Mouse (Mus musculus) gastrocnemius, adult 2 months (tissue): ENCODE measurements around the gene Rimbp2. TPM values are rescaled to one million over a fixed set of nuclear protein-coding genes. Genes with fewer than 3 reads are reported as not detected.
"Not testable (repeated sequence)": the region's sequence is repeated elsewhere in the genome, so short reads cannot be mapped to it uniquely, and the experiment has no call there.

ENCODE experiments used
- DNase-seq: peaks from one replicate; pipeline ENCODE4 v3.0.0; 2022
- H3K27ac ChIP-seq: fragments of 200-600 bp; 2 replicates; pipeline ENCODE4 v1.8.1; 2022; ENCODE audit warnings: mild to moderate bottlenecking
- H3K4me3 ChIP-seq: fragments of 200-600 bp; 2 replicates; pipeline ENCODE4 v1.8.1; 2022; ENCODE audit warnings: mild to moderate bottlenecking, moderate library complexity
- CTCF ChIP-seq: fragments of 200-600 bp; IDR thresholded peaks from 2 replicates; pipeline ENCODE4 v1.8.1; 2022; ENCODE audit warnings: antibody characterized with exemption, mild to moderate bottlenecking, moderate library complexity
- intact Hi-C: fragments of 180-260 bp; cut with DNase I; formaldehyde crosslinking; loops from one replicate; pipeline ENCODE4 v1.15.1; 2025
- total RNA-seq, 2 experiments: library from RNA; stranded (reverse); gene quantifications; 2 replicates each; pipeline ENCODE4 v1.2.3; 2021

The Rimbp2 gene
- total RNA-seq, 2 experiments from 2014 or later, result 0.05 TPM; not detected in 1

- no peak for TF ChIP-seq CTCF
- DNase-seq, result no peak
- no peak overlapping the region for H3K27ac ChIP-seq
- no peak overlapping the region for H3K4me3 ChIP-seq
- intact Hi-C loops, result loop anchor here (10.0 kb wide), 1 partner anchor 446 kb away; no protein-coding TSS in a partner anchor
Measured at GRCm38 (mm10) chr5:128970878-128971277, 17.6 kb upstream of the Rimbp2 start.

GRCm38 (mm10) chr5:128964353-128964752 lies 11.1 kb upstream of the Rimbp2 start:
- intact Hi-C loops, result no loop called here
- TF ChIP-seq CTCF, result no peak
- no peak for DNase-seq

GRCm38 (mm10) chr5:128958916-128959315 lies 5.6 kb upstream of the Rimbp2 start:
- no peak for TF ChIP-seq CTCF
- no peak for DNase-seq

More at GRCm38 (mm10) chr5:128964353-128964752, 11.1 kb upstream of the Rimbp2 start:
- H3K4me3 ChIP-seq, result no peak overlapping the region
- no peak overlapping the region for H3K27ac ChIP-seq

GRCm38 (mm10) chr5:128954371-128954770 lies 1.1 kb upstream of the Rimbp2 start:
- H3K27ac ChIP-seq, DNase-seq, intact Hi-C loops, H3K4me3 ChIP-seq: not testable (repeated sequence)
- TF ChIP-seq CTCF, result peak; percentile 34

More at GRCm38 (mm10) chr5:128958916-128959315, 5.6 kb upstream of the Rimbp2 start:
- H3K27ac ChIP-seq, result no peak overlapping the region
- H3K4me3 ChIP-seq, result no peak overlapping the region
- intact Hi-C loops, result no loop called here

GRCm38 (mm10) chr5:128952291-128953195 lies 743 bp downstream of the Rimbp2 start:
- H3K27ac ChIP-seq, result no peak overlapping the region
- DNase-seq, result no peak
- no peak for TF ChIP-seq CTCF
- intact Hi-C loops, result no loop called here
- H3K4me3 ChIP-seq, result peak overlapping the region; percentile 25; the same call in 1 of the 2 replicates

- TF ChIP-seq CTCF, result no peak
- Histone ChIP-seq H3K4me3 (no peak overlapping the region), H3K27ac (no peak overlapping the region)
- no peak for DNase-seq
- intact Hi-C loops, result no loop called here
Measured at GRCm38 (mm10) chr5:128951472-128951871, 1.8 kb downstream of the Rimbp2 start.

GRCm38 (mm10) chr5:128947093-128947492 lies 6.2 kb downstream of the Rimbp2 start:
- intact Hi-C loops, result no loop called here
- DNase-seq, result peak; percentile 33

GRCm38 (mm10) chr5:128940436-128940835 lies 12.8 kb downstream of the Rimbp2 start:
- TF ChIP-seq CTCF, result no peak
- DNase-seq, result no peak
- intact Hi-C loops, result no loop called here
- Histone ChIP-seq H3K4me3 (no peak overlapping the region), H3K27ac (no peak overlapping the region)

More at GRCm38 (mm10) chr5:128947093-128947492, 6.2 kb downstream of the Rimbp2 start:
- peak; percentile 60 for TF ChIP-seq CTCF
- H3K4me3 ChIP-seq, result no peak overlapping the region
- H3K27ac ChIP-seq, result no peak overlapping the region

GRCm38 (mm10) chr5:128935359-128935899 lies 17.9 kb downstream of the Rimbp2 start:
- Histone ChIP-seq H3K4me3 (no peak overlapping the region), H3K27ac (no peak overlapping the region)
- no peak for TF ChIP-seq CTCF
- intact Hi-C loops, result no loop called here
- DNase-seq, result no peak

GRCm38 (mm10) chr5:128932776-128933175 lies 20.5 kb downstream of the Rimbp2 start:
- DNase-seq, result no peak
- TF ChIP-seq CTCF, result no peak
- Histone ChIP-seq H3K27ac (no peak overlapping the region), H3K4me3 (no peak overlapping the region)
- intact Hi-C loops, result no loop called here

- no peak overlapping the region for H3K27ac ChIP-seq
- no peak for DNase-seq
- no peak overlapping the region for H3K4me3 ChIP-seq
- no peak for TF ChIP-seq CTCF
- intact Hi-C loops, result no loop called here
Measured at GRCm38 (mm10) chr5:128925073-128925472, 28.2 kb downstream of the Rimbp2 start.

GRCm38 (mm10) chr5:128920112-128920511 lies 33.2 kb downstream of the Rimbp2 start:
- TF ChIP-seq CTCF, result no peak
- Histone ChIP-seq H3K27ac (no peak overlapping the region), H3K4me3 (no peak overlapping the region)
- intact Hi-C loops, result no loop called here
- DNase-seq, result no peak
